Mouse (Mus musculus): ENCODE measurements around the gene Gas2l1. TPM values are rescaled to one million over a fixed set of nuclear protein-coding genes. Genes with fewer than 3 reads are reported as not detected.

Gene Gas2l1
- polyA plus RNA-seq, 1 experiment, result 104 TPM

GRCm38 (mm10) chr11:5035421-5035820 is 29.7 kb downstream of the Gas2l1 start:
- Histone ChIP-seq H3K27me3 (ENCODE audit: control insufficient read depth, insufficient read depth, insufficient read length) (no peaks in the 10 kb centered on the region), H3K36me3 (ENCODE audit: control insufficient read depth, insufficient read depth) (peaks cover 57% of the 10 kb centered on the region), H3ac (ENCODE audit: control insufficient read depth, insufficient read length, low read depth) (no peak overlapping the region), H3K79me2 (ENCODE audit: control insufficient read depth, insufficient read depth) (no peaks in the 10 kb centered on the region), H3K4me3 (ENCODE audit: insufficient read depth, poor library complexity, severe bottlenecking) (no peak overlapping the region), H3K79me3 (ENCODE audit: low read depth) (no peaks in the 10 kb centered on the region)
- TF ChIP-seq USF1 (IDR thresholded peaks at IDR 0.05; ENCODE audit: low read depth) (no peak), MYOD1 (IDR thresholded peaks at IDR 0.05; ENCODE audit: control insufficient read depth, insufficient read length, low read depth) (no peak), CTCF (IDR thresholded peaks at IDR 0.05; ENCODE audit: control insufficient read depth, insufficient read depth, insufficient read length) (no peak), CEBPB (IDR thresholded peaks at IDR 0.05; ENCODE audit: low read depth) (no peak), FOSL1 (IDR thresholded peaks at IDR 0.05; ENCODE audit: insufficient read depth, low read length, poor library complexity, severe bottlenecking) (no peak), MYOG (IDR thresholded peaks at IDR 0.05; ENCODE audit: control insufficient read depth, extremely low read depth, insufficient read length) (no peak), MAX (IDR thresholded peaks at IDR 0.05) (no peak)

- TF ChIP-seq MAX (IDR thresholded peaks at IDR 0.05), result no peak
- TF ChIP-seq USF1 (IDR thresholded peaks at IDR 0.05; ENCODE audit: low read depth), result no peak
- no peak for TF ChIP-seq FOSL1 (IDR thresholded peaks at IDR 0.05; ENCODE audit: insufficient read depth, low read length, poor library complexity, severe bottlenecking)
- no peak for TF ChIP-seq CEBPB (IDR thresholded peaks at IDR 0.05; ENCODE audit: low read depth)
- TF ChIP-seq MYOD1 (IDR thresholded peaks at IDR 0.05; ENCODE audit: control insufficient read depth, insufficient read length, low read depth), result no peak
- TF ChIP-seq MYOG (IDR thresholded peaks at IDR 0.05; ENCODE audit: control insufficient read depth, extremely low read depth, insufficient read length), result no peak
- TF ChIP-seq CTCF (IDR thresholded peaks at IDR 0.05; ENCODE audit: control insufficient read depth, insufficient read depth, insufficient read length), result no peak
These were observed 32.0 kb downstream of the Gas2l1 start for GRCm38 (mm10) chr11:5033136-5033535.

GRCm38 (mm10) chr11:5032706-5033105 is 32.4 kb downstream of the Gas2l1 start:
- Histone ChIP-seq H3K36me3 (ENCODE audit: control insufficient read depth, insufficient read depth) (peaks cover 67% of the 10 kb centered on the region), H3K4me3 (ENCODE audit: insufficient read depth, poor library complexity, severe bottlenecking) (no peak overlapping the region), H3K79me3 (ENCODE audit: low read depth) (no peaks in the 10 kb centered on the region), H3K79me2 (ENCODE audit: control insufficient read depth, insufficient read depth) (no peaks in the 10 kb centered on the region), H3K27me3 (ENCODE audit: control insufficient read depth, insufficient read depth, insufficient read length) (no peaks in the 10 kb centered on the region), H3ac (ENCODE audit: control insufficient read depth, insufficient read length, low read depth) (no peak overlapping the region)
- TF ChIP-seq MYOD1 (IDR thresholded peaks at IDR 0.05; ENCODE audit: control insufficient read depth, insufficient read length, low read depth) (no peak), USF1 (IDR thresholded peaks at IDR 0.05; ENCODE audit: low read depth) (no peak), FOSL1 (IDR thresholded peaks at IDR 0.05; ENCODE audit: insufficient read depth, low read length, poor library complexity, severe bottlenecking) (no peak), MYOG (IDR thresholded peaks at IDR 0.05; ENCODE audit: control insufficient read depth, extremely low read depth, insufficient read length) (no peak), CTCF (IDR thresholded peaks at IDR 0.05; ENCODE audit: control insufficient read depth, insufficient read depth, insufficient read length) (no peak), CEBPB (IDR thresholded peaks at IDR 0.05; ENCODE audit: low read depth) (no peak), MAX (IDR thresholded peaks at IDR 0.05) (no peak)

More at GRCm38 (mm10) chr11:5033136-5033535, 32.0 kb downstream of the Gas2l1 start:
- Histone ChIP-seq H3K79me3 (ENCODE audit: low read depth) (no peaks in the 10 kb centered on the region), H3K79me2 (ENCODE audit: control insufficient read depth, insufficient read depth) (no peaks in the 10 kb centered on the region), H3K36me3 (ENCODE audit: control insufficient read depth, insufficient read depth) (peaks cover 67% of the 10 kb centered on the region), H3ac (ENCODE audit: control insufficient read depth, insufficient read length, low read depth) (no peak overlapping the region), H3K27me3 (ENCODE audit: control insufficient read depth, insufficient read depth, insufficient read length) (no peaks in the 10 kb centered on the region), H3K4me3 (ENCODE audit: insufficient read depth, poor library complexity, severe bottlenecking) (no peak overlapping the region)

- TF ChIP-seq MYOG (IDR thresholded peaks at IDR 0.05; ENCODE audit: control insufficient read depth, extremely low read depth, insufficient read length) (no peak), FOSL1 (IDR thresholded peaks at IDR 0.05; ENCODE audit: insufficient read depth, low read length, poor library complexity, severe bottlenecking) (no peak), CEBPB (IDR thresholded peaks at IDR 0.05; ENCODE audit: low read depth) (no peak), USF1 (IDR thresholded peaks at IDR 0.05; ENCODE audit: low read depth) (no peak), MYOD1 (IDR thresholded peaks at IDR 0.05; ENCODE audit: control insufficient read depth, insufficient read length, low read depth) (no peak), MAX (IDR thresholded peaks at IDR 0.05) (no peak), CTCF (IDR thresholded peaks at IDR 0.05; ENCODE audit: control insufficient read depth, insufficient read depth, insufficient read length) (no peak)
- Histone ChIP-seq H3K36me3 (ENCODE audit: control insufficient read depth, insufficient read depth) (peaks cover 78% of the 10 kb centered on the region), H3K79me2 (ENCODE audit: control insufficient read depth, insufficient read depth) (no peaks in the 10 kb centered on the region), H3K4me3 (ENCODE audit: insufficient read depth, poor library complexity, severe bottlenecking) (no peak overlapping the region), H3ac (ENCODE audit: control insufficient read depth, insufficient read length, low read depth) (no peak overlapping the region), H3K79me3 (ENCODE audit: low read depth) (no peaks in the 10 kb centered on the region), H3K27me3 (ENCODE audit: control insufficient read depth, insufficient read depth, insufficient read length) (no peaks in the 10 kb centered on the region)
These were observed 36.9 kb downstream of the Gas2l1 start for GRCm38 (mm10) chr11:5028228-5028627.

GRCm38 (mm10) chr11:5025108-5025507 is 40.0 kb downstream of the Gas2l1 start:
- Histone ChIP-seq H3K27me3 (ENCODE audit: control insufficient read depth, insufficient read depth, insufficient read length) (no peaks in the 10 kb centered on the region), H3ac (ENCODE audit: control insufficient read depth, insufficient read length, low read depth) (no peak overlapping the region), H3K4me3 (ENCODE audit: insufficient read depth, poor library complexity, severe bottlenecking) (no peak overlapping the region), H3K79me2 (ENCODE audit: control insufficient read depth, insufficient read depth) (no peaks in the 10 kb centered on the region), H3K36me3 (ENCODE audit: control insufficient read depth, insufficient read depth) (peaks cover 70% of the 10 kb centered on the region), H3K79me3 (ENCODE audit: low read depth) (no peaks in the 10 kb centered on the region)
- TF ChIP-seq CTCF (IDR thresholded peaks at IDR 0.05; ENCODE audit: control insufficient read depth, insufficient read depth, insufficient read length), result no peak
- TF ChIP-seq MYOG (IDR thresholded peaks at IDR 0.05; ENCODE audit: control insufficient read depth, extremely low read depth, insufficient read length), result no peak
- no peak for TF ChIP-seq USF1 (IDR thresholded peaks at IDR 0.05; ENCODE audit: low read depth)
- TF ChIP-seq FOSL1 (IDR thresholded peaks at IDR 0.05; ENCODE audit: insufficient read depth, low read length, poor library complexity, severe bottlenecking), result no peak
- no peak for TF ChIP-seq MAX (IDR thresholded peaks at IDR 0.05)
- no peak for TF ChIP-seq CEBPB (IDR thresholded peaks at IDR 0.05; ENCODE audit: low read depth)
- TF ChIP-seq MYOD1 (IDR thresholded peaks at IDR 0.05; ENCODE audit: control insufficient read depth, insufficient read length, low read depth), result no peak

- Histone ChIP-seq H3K79me2 (ENCODE audit: control insufficient read depth, insufficient read depth) (no peaks in the 10 kb centered on the region), H3K4me3 (ENCODE audit: insufficient read depth, poor library complexity, severe bottlenecking) (no peak overlapping the region), H3K79me3 (ENCODE audit: low read depth) (no peaks in the 10 kb centered on the region), H3K36me3 (ENCODE audit: control insufficient read depth, insufficient read depth) (peaks cover 62% of the 10 kb centered on the region), H3K27me3 (ENCODE audit: control insufficient read depth, insufficient read depth, insufficient read length) (no peaks in the 10 kb centered on the region), H3ac (ENCODE audit: control insufficient read depth, insufficient read length, low read depth) (no peak overlapping the region)
- TF ChIP-seq CEBPB (IDR thresholded peaks at IDR 0.05; ENCODE audit: low read depth), result no peak
- no peak for TF ChIP-seq MYOD1 (IDR thresholded peaks at IDR 0.05; ENCODE audit: control insufficient read depth, insufficient read length, low read depth)
- TF ChIP-seq FOSL1 (IDR thresholded peaks at IDR 0.05; ENCODE audit: insufficient read depth, low read length, poor library complexity, severe bottlenecking), result no peak
- no peak for TF ChIP-seq MYOG (IDR thresholded peaks at IDR 0.05; ENCODE audit: control insufficient read depth, extremely low read depth, insufficient read length)
- TF ChIP-seq USF1 (IDR thresholded peaks at IDR 0.05; ENCODE audit: low read depth), result no peak
- no peak for TF ChIP-seq CTCF (IDR thresholded peaks at IDR 0.05; ENCODE audit: control insufficient read depth, insufficient read depth, insufficient read length)
- TF ChIP-seq MAX (IDR thresholded peaks at IDR 0.05), result no peak
These were observed 47.6 kb downstream of the Gas2l1 start for GRCm38 (mm10) chr11:5017506-5017905.
